Mouse (Mus musculus): Measurements from ENCODE around the gene Tmc5.

- TF ChIP-seq POLR2A (IDR thresholded peaks at IDR 0.05; ENCODE audit: low read depth, low read length) = no peak
- TF ChIP-seq CTCF (conservative IDR thresholded peaks at IDR 0.05; ENCODE audit: insufficient read depth, insufficient read length, low read depth, low read length) = no peak
Observed at GRCm38 (mm10) chr7:118593567-118594407, 3.3 kb upstream of the Tmc5 start.

Measured in kidney, adult 2 months (tissue).